Mouse (Mus musculus) 416B (cell line): ENCODE data around the gene Dad1.

Source experiments
- DNase-seq: peaks from one replicate; pipeline ENCODE4 v3.0.0; 2011; ENCODE audit warnings: low read depth

Gene Dad1

GRCm38 (mm10) chr14:54205904-54206303, 48.0 kb downstream of the Dad1 start:
- DNase-seq = no peak

- no peak for DNase-seq
Measured at GRCm38 (mm10) chr14:54204786-54205185, 49.1 kb downstream of the Dad1 start.

- peak; percentile 80 for DNase-seq
Measured at GRCm38 (mm10) chr14:54204311-54204710, 49.6 kb downstream of the Dad1 start.

GRCm38 (mm10) chr14:54203776-54204175, 50.1 kb downstream of the Dad1 start:
- DNase-seq = no peak

GRCm38 (mm10) chr14:54203207-54203606, 50.7 kb downstream of the Dad1 start:
- no peak for DNase-seq

GRCm38 (mm10) chr14:54200363-54200762, 53.5 kb downstream of the Dad1 start:
- no peak for DNase-seq

- no peak for DNase-seq
Measured at GRCm38 (mm10) chr14:54199662-54200061, 54.2 kb downstream of the Dad1 start.

- no peak for DNase-seq
Measured at GRCm38 (mm10) chr14:54197740-54198139, 56.2 kb downstream of the Dad1 start.

- no peak for DNase-seq
Measured at GRCm38 (mm10) chr14:54195838-54196423, 58.0 kb downstream of the Dad1 start.

- DNase-seq = no peak
Measured at GRCm38 (mm10) chr14:54193354-54194133, 60.4 kb downstream of the Dad1 start.

- DNase-seq = no peak
Measured at GRCm38 (mm10) chr14:54192462-54192847, 61.4 kb downstream of the Dad1 start.

GRCm38 (mm10) chr14:54191594-54192461, 62.1 kb downstream of the Dad1 start:
- DNase-seq = no peak

GRCm38 (mm10) chr14:54191026-54191390, 62.9 kb downstream of the Dad1 start:
- no peak for DNase-seq

- DNase-seq = no peak
Measured at GRCm38 (mm10) chr14:54190305-54191025, 63.4 kb downstream of the Dad1 start.

GRCm38 (mm10) chr14:54189255-54189654, 64.6 kb downstream of the Dad1 start:
- DNase-seq = no peak

- DNase-seq = no peak
Measured at GRCm38 (mm10) chr14:54187211-54187610, 66.7 kb downstream of the Dad1 start.
